Mouse (Mus musculus) limb, embryonic 10.5 days (tissue): ENCODE measurements around the gene Anapc16. TPM values are rescaled to one million over a fixed set of nuclear protein-coding genes. Genes with fewer than 3 reads are reported as not detected.
"Not testable (repeated sequence)": the region's sequence is repeated elsewhere in the genome, so short reads cannot be mapped to it uniquely, and the experiment has no call there.

Experiments
- DNase-seq: peaks from one replicate; pipeline ENCODE4 v3.0.0-alpha.2; 2017; ENCODE audit warnings: low spot score
- H3K27ac ChIP-seq: fragments of 300-500 bp; sonication (generic); 2 replicates; pipeline ENCODE4 v1.5.1; 2016; ENCODE audit warnings: mild to moderate bottlenecking
- H3K27me3 ChIP-seq: fragments of 300-500 bp; sonication (generic); 2 replicates; pipeline ENCODE4 v1.6.1; 2016; ENCODE audit warnings: low read depth, mild to moderate bottlenecking; ENCODE audit not compliant: poor library complexity, severe bottlenecking
- H3K36me3 ChIP-seq: fragments of 300-500 bp; sonication (generic); 2 replicates; pipeline ENCODE4 v1.6.1; 2016; ENCODE audit warnings: mild to moderate bottlenecking, moderate library complexity
- H3K4me1 ChIP-seq: fragments of 300-500 bp; sonication (generic); 2 replicates; pipeline ENCODE4 v1.6.1; 2016
- H3K4me3 ChIP-seq: fragments of 300-500 bp; sonication (generic); 2 replicates; pipeline ENCODE4 v1.5.1; 2016; ENCODE audit warnings: mild to moderate bottlenecking, moderate library complexity
- H3K9me3 ChIP-seq: fragments of 300-500 bp; sonication (generic); replicated peaks from 2 replicates; pipeline ENCODE4 v1.6.1; 2016; ENCODE audit warnings: mild to moderate bottlenecking
- WGBS: fragments of 180-500 bp; shearing (Covaris S2); methylation state at CpG from one replicate; pipeline ENCODE4 v1.1.7; 2016; 5-methylcytosine and 5-hydroxymethylcytosine counted together
- polyA plus RNA-seq: library from polyadenylated mRNA; unstranded; fragments of >200 nt; fragmentation: Nextera tagmentation; extraction: Ambion mirVana; gene quantifications from 2 replicates; pipeline ENCODE4 v1.2.1, GENCODE M21; 2016

The Anapc16 gene
- polyA plus RNA-seq, 1 experiment from 2014 or later, result 111 TPM

- no peaks in the 10 kb centered on the region for H3K27me3 ChIP-seq
- WGBS, result 94% methylated on average over 6 of the region's 6 CpGs
- peaks cover 72% of the 10 kb centered on the region for H3K36me3 ChIP-seq
- DNase-seq, result no peak
- H3K9me3 ChIP-seq, result no peaks in the 10 kb centered on the region
- no peak overlapping the region for H3K27ac ChIP-seq
- peaks cover 14% of the 10 kb centered on the region for H3K4me1 ChIP-seq
- no peak overlapping the region for H3K4me3 ChIP-seq
These were observed 7.0 kb downstream of the Anapc16 start for GRCm38 (mm10) chr10:59995889-59996288.

- peaks cover 79% of the 10 kb centered on the region for H3K36me3 ChIP-seq
- not testable (repeated sequence) for H3K9me3 ChIP-seq, H3K4me3 ChIP-seq, DNase-seq, H3K27me3 ChIP-seq, H3K27ac ChIP-seq
- peaks cover 14% of the 10 kb centered on the region for H3K4me1 ChIP-seq
- WGBS, result 96% methylated on average over 2 of the region's 3 CpGs
These were observed 9.1 kb downstream of the Anapc16 start for GRCm38 (mm10) chr10:59993813-59994212.

- peaks cover 97% of the 10 kb centered on the region for H3K36me3 ChIP-seq
- WGBS, result 87% methylated on average over 8 of the region's 8 CpGs
These were observed 10.9 kb downstream of the Anapc16 start for GRCm38 (mm10) chr10:59992024-59992423.

GRCm38 (mm10) chr10:59991262-59991880, 11.6 kb downstream of the Anapc16 start:
- Histone ChIP-seq H3K4me1 (peaks cover 14% of the 10 kb centered on the region), H3K27me3 (no peaks in the 10 kb centered on the region), H3K9me3 (no peaks in the 10 kb centered on the region), H3K4me3 (no peak overlapping the region), H3K36me3 (peaks cover 97% of the 10 kb centered on the region), H3K27ac (no peak overlapping the region)
- WGBS, result 61% methylated on average over 9 of the region's 9 CpGs
- DNase-seq, result no peak

More at GRCm38 (mm10) chr10:59992024-59992423, 10.9 kb downstream of the Anapc16 start:
- no peak overlapping the region for H3K4me3 ChIP-seq
- H3K27me3 ChIP-seq, result no peaks in the 10 kb centered on the region
- no peaks in the 10 kb centered on the region for H3K9me3 ChIP-seq
- H3K4me1 ChIP-seq, result peaks cover 14% of the 10 kb centered on the region
- no peak for DNase-seq
- H3K27ac ChIP-seq, result no peak overlapping the region

- H3K36me3 ChIP-seq, result peaks cover 97% of the 10 kb centered on the region
- H3K4me3 ChIP-seq, result no peak overlapping the region
- WGBS, result 94% methylated on average over 9 of the region's 9 CpGs
- peaks cover 14% of the 10 kb centered on the region for H3K4me1 ChIP-seq
- no peak overlapping the region for H3K27ac ChIP-seq
- H3K27me3 ChIP-seq, result no peaks in the 10 kb centered on the region
- H3K9me3 ChIP-seq, result no peaks in the 10 kb centered on the region
- DNase-seq, result no peak
These were observed 12.5 kb downstream of the Anapc16 start for GRCm38 (mm10) chr10:59990393-59990792.

GRCm38 (mm10) chr10:59988036-59988435, 14.9 kb downstream of the Anapc16 start:
- Histone ChIP-seq H3K27me3 (no peaks in the 10 kb centered on the region), H3K4me1 (peaks cover 14% of the 10 kb centered on the region), H3K9me3 (no peaks in the 10 kb centered on the region), H3K36me3 (peaks cover 91% of the 10 kb centered on the region), H3K4me3 (no peak overlapping the region), H3K27ac (no peak overlapping the region)
- 94% methylated on average over 4 of the region's 4 CpGs for WGBS
- DNase-seq, result no peak

- Histone ChIP-seq H3K27ac (no peak overlapping the region), H3K27me3 (no peaks in the 10 kb centered on the region)
- WGBS, result 95% methylated on average over 12 of the region's 12 CpGs
These were observed 20.5 kb downstream of the Anapc16 start for GRCm38 (mm10) chr10:59982379-59982873.

GRCm38 (mm10) chr10:59981792-59982191, 21.1 kb downstream of the Anapc16 start:
- H3K36me3 ChIP-seq, result peaks cover 28% of the 10 kb centered on the region
- H3K4me3 ChIP-seq, result no peak overlapping the region
- no peaks in the 10 kb centered on the region for H3K9me3 ChIP-seq
- H3K27me3 ChIP-seq, result no peaks in the 10 kb centered on the region
- H3K27ac ChIP-seq, result no peak overlapping the region
- DNase-seq, result no peak
- 92% methylated on average over 9 of the region's 9 CpGs for WGBS
- H3K4me1 ChIP-seq, result peaks cover 25% of the 10 kb centered on the region

More at GRCm38 (mm10) chr10:59982379-59982873, 20.5 kb downstream of the Anapc16 start:
- Histone ChIP-seq H3K4me1 (peaks cover 25% of the 10 kb centered on the region), H3K4me3 (no peak overlapping the region), H3K9me3 (no peaks in the 10 kb centered on the region), H3K36me3 (peaks cover 35% of the 10 kb centered on the region)
- DNase-seq, result no peak

GRCm38 (mm10) chr10:59981336-59981735, 21.6 kb downstream of the Anapc16 start:
- Histone ChIP-seq H3K9me3 (no peaks in the 10 kb centered on the region), H3K27ac (0 out of 2 replicates have a peak overlapping the region, but pooled peaks have one; percentile 22), H3K4me3 (no peak overlapping the region), H3K36me3 (peaks cover 25% of the 10 kb centered on the region), H3K27me3 (no peaks in the 10 kb centered on the region), H3K4me1 (peaks cover 29% of the 10 kb centered on the region)
- 84% methylated on average over 4 of the region's 4 CpGs for WGBS
- DNase-seq, result no peak

- WGBS, result 93% methylated on average over 6 of the region's 6 CpGs
- peaks cover 30% of the 10 kb centered on the region for H3K4me1 ChIP-seq
These were observed 22.1 kb downstream of the Anapc16 start for GRCm38 (mm10) chr10:59980815-59981244.

GRCm38 (mm10) chr10:59978873-59979743, 23.8 kb downstream of the Anapc16 start:
- peak overlapping the region; percentile 59 for H3K27ac ChIP-seq
- no peaks in the 10 kb centered on the region for H3K9me3 ChIP-seq
- H3K36me3 ChIP-seq, result peaks cover 4% of the 10 kb centered on the region; the same call in 1 of the 2 replicates
- 78% methylated on average over 11 of the region's 11 CpGs for WGBS
- H3K4me3 ChIP-seq, result no peak overlapping the region
- no peaks in the 10 kb centered on the region for H3K27me3 ChIP-seq
- peaks cover 42% of the 10 kb centered on the region for H3K4me1 ChIP-seq
- no peak for DNase-seq

More at GRCm38 (mm10) chr10:59980815-59981244, 22.1 kb downstream of the Anapc16 start:
- DNase-seq, result no peak
- Histone ChIP-seq H3K4me3 (no peak overlapping the region), H3K27me3 (no peaks in the 10 kb centered on the region), H3K9me3 (no peaks in the 10 kb centered on the region), H3K27ac (peak overlapping the region; percentile 22; the same call in 1 of the 2 replicates), H3K36me3 (peaks cover 20% of the 10 kb centered on the region)

- no peaks in the 10 kb centered on the region for H3K27me3 ChIP-seq
- H3K9me3 ChIP-seq, result no peaks in the 10 kb centered on the region
- WGBS, result 75% methylated on average over 2 of the region's 2 CpGs
- no peak for DNase-seq
- H3K4me3 ChIP-seq, result no peak overlapping the region
- H3K4me1 ChIP-seq, result peaks cover 49% of the 10 kb centered on the region
- H3K27ac ChIP-seq, result peak overlapping the region; percentile 59; the same call in 1 of the 2 replicates
- H3K36me3 ChIP-seq, result no peaks in the 10 kb centered on the region
These were observed 24.5 kb downstream of the Anapc16 start for GRCm38 (mm10) chr10:59978401-59978800.
